Mouse (Mus musculus) embryonic facial prominence, embryonic 13.5 days (tissue): ENCODE measurements around the gene Tgfbr2. TPM values are rescaled to one million over a fixed set of nuclear protein-coding genes. Genes with fewer than 3 reads are reported as not detected.
"Not testable (repeated sequence)": the region's sequence is repeated elsewhere in the genome, so short reads cannot be mapped to it uniquely, and the experiment has no call there.

ENCODE experiments used
- ATAC-seq: fragments of 200-750 bp; cut with Nextera tagmentation; 2 replicates; pipeline ENCODE4 v1.8.0; 2017; ENCODE audit warnings: low read depth; ENCODE audit not compliant: insufficient number of reproducible peaks, insufficient read depth, low FRiP score, low TSS enrichment
- H3K27ac ChIP-seq: fragments of 300-500 bp; sonication (generic); 2 replicates; pipeline ENCODE4 v1.5.1; 2015; ENCODE audit warnings: moderate library complexity, mild to moderate bottlenecking, inconsistent platforms
- H3K27me3 ChIP-seq: fragments of 300-500 bp; sonication (generic); 2 replicates; pipeline ENCODE4 v1.6.1; 2015; ENCODE audit warnings: mild to moderate bottlenecking, inconsistent platforms
- H3K36me3 ChIP-seq: fragments of 300-500 bp; sonication (generic); 2 replicates; pipeline ENCODE4 v1.6.1; 2015; ENCODE audit warnings: mild to moderate bottlenecking, inconsistent platforms
- H3K4me1 ChIP-seq: fragments of 300-500 bp; sonication (generic); 2 replicates; pipeline ENCODE4 v1.6.1; 2015; ENCODE audit warnings: inconsistent platforms
- H3K4me2 ChIP-seq: fragments of 300-500 bp; sonication (generic); 2 replicates; pipeline ENCODE4 v1.6.1; 2015; ENCODE audit warnings: moderate library complexity, mild to moderate bottlenecking, inconsistent platforms
- H3K4me3 ChIP-seq: fragments of 300-500 bp; sonication (generic); 2 replicates; pipeline ENCODE4 v1.5.1; 2015; ENCODE audit warnings: mild to moderate bottlenecking, inconsistent platforms
- H3K9ac ChIP-seq: fragments of 300-500 bp; sonication (generic); 2 replicates; pipeline ENCODE4 v1.6.1; 2015; ENCODE audit warnings: mild to moderate bottlenecking, inconsistent platforms
- H3K9me3 ChIP-seq: fragments of 300-500 bp; sonication (generic); 2 replicates; pipeline ENCODE4 v1.6.1; 2016; ENCODE audit warnings: inconsistent platforms
- WGBS: fragments of 180-500 bp; shearing (Covaris S2); methylation state at CpG from one replicate; pipeline ENCODE4 v1.1.7; 2015; ENCODE audit warnings: mixed read lengths; 5-methylcytosine and 5-hydroxymethylcytosine counted together
- polyA plus RNA-seq: library from polyadenylated mRNA; unstranded; fragments of >200 nt; fragmentation: Nextera tagmentation; extraction: Ambion mirVana; gene quantifications from 2 replicates; pipeline ENCODE4 v1.2.1, GENCODE M21; 2015

The Tgfbr2 gene
- polyA plus RNA-seq, 1 experiment from 2014 or later: 27.0 TPM

- 93% methylated on average over 4 of the region's 4 CpGs for WGBS
- H3K4me2 ChIP-seq: no peak overlapping the region
- 0 out of 2 replicates have a peak, but pooled peaks cover 4% of the 10 kb centered on the region for H3K4me1 ChIP-seq
- no peak overlapping the region for H3K27ac ChIP-seq
- ATAC-seq: no peak
- H3K4me3 ChIP-seq: no peak overlapping the region
- H3K9ac ChIP-seq: no peak overlapping the region
- H3K27me3 ChIP-seq: no peaks in the 10 kb centered on the region
- no peaks in the 10 kb centered on the region for H3K9me3 ChIP-seq
- H3K36me3 ChIP-seq: no peaks in the 10 kb centered on the region
These were observed 116.7 kb downstream of the Tgfbr2 start for GRCm38 (mm10) chr9:116058475-116058874.

- Histone ChIP-seq H3K4me3 (no peak overlapping the region), H3K9me3 (no peaks in the 10 kb centered on the region), H3K27me3 (no peaks in the 10 kb centered on the region), H3K4me1 (no peaks in the 10 kb centered on the region), H3K9ac (no peak overlapping the region), H3K4me2 (no peak overlapping the region), H3K36me3 (no peaks in the 10 kb centered on the region), H3K27ac (no peak overlapping the region)
- 77% methylated on average over 8 of the region's 8 CpGs for WGBS
- ATAC-seq: no peak
These were observed 121.2 kb downstream of the Tgfbr2 start for GRCm38 (mm10) chr9:116053976-116054375.

GRCm38 (mm10) chr9:116049985-116050384 lies 125.2 kb downstream of the Tgfbr2 start:
- Histone ChIP-seq H3K4me3 (no peak overlapping the region), H3K27me3 (no peaks in the 10 kb centered on the region), H3K4me1 (no peaks in the 10 kb centered on the region), H3K27ac (no peak overlapping the region), H3K4me2 (no peak overlapping the region), H3K9ac (no peak overlapping the region), H3K36me3 (no peaks in the 10 kb centered on the region), H3K9me3 (no peaks in the 10 kb centered on the region)
- ATAC-seq: no peak
- WGBS: 84% methylated on average over 1 of the region's 1 CpGs

- H3K9ac ChIP-seq: no peak overlapping the region
- H3K27ac ChIP-seq: no peak overlapping the region
- H3K9me3 ChIP-seq: no peaks in the 10 kb centered on the region
- WGBS: 15% methylated on average over 3 of the region's 3 CpGs
- no peak for ATAC-seq
- no peaks in the 10 kb centered on the region for H3K36me3 ChIP-seq
- no peak overlapping the region for H3K4me2 ChIP-seq
- H3K4me3 ChIP-seq: no peak overlapping the region
- H3K4me1 ChIP-seq: 0 out of 2 replicates have a peak, but pooled peaks cover 3% of the 10 kb centered on the region
- peaks cover 2% of the 10 kb centered on the region; the same call in 1 of the 2 replicates for H3K27me3 ChIP-seq
These were observed 133.4 kb downstream of the Tgfbr2 start for GRCm38 (mm10) chr9:116041787-116042186.

GRCm38 (mm10) chr9:116041369-116041768 lies 133.8 kb downstream of the Tgfbr2 start:
- Histone ChIP-seq H3K27ac (no peak overlapping the region), H3K4me2 (no peak overlapping the region), H3K9me3 (no peaks in the 10 kb centered on the region), H3K36me3 (no peaks in the 10 kb centered on the region), H3K9ac (no peak overlapping the region), H3K4me3 (no peak overlapping the region), H3K27me3 (peaks cover 2% of the 10 kb centered on the region; the same call in 1 of the 2 replicates), H3K4me1 (0 out of 2 replicates have a peak, but pooled peaks cover 3% of the 10 kb centered on the region)
- ATAC-seq: no peak
- 73% methylated on average over 4 of the region's 4 CpGs for WGBS

GRCm38 (mm10) chr9:116040852-116041251 lies 134.3 kb downstream of the Tgfbr2 start:
- not testable (repeated sequence) for H3K4me1 ChIP-seq, H3K36me3 ChIP-seq, H3K9me3 ChIP-seq, H3K4me2 ChIP-seq, H3K27ac ChIP-seq, H3K9ac ChIP-seq, H3K4me3 ChIP-seq, ATAC-seq, H3K27me3 ChIP-seq
- 93% methylated on average over 14 of the region's 14 CpGs for WGBS

GRCm38 (mm10) chr9:116039981-116040380 lies 135.2 kb downstream of the Tgfbr2 start:
- ATAC-seq: no peak
- Histone ChIP-seq H3K36me3 (no peaks in the 10 kb centered on the region), H3K9me3 (no peaks in the 10 kb centered on the region), H3K9ac (no peak overlapping the region), H3K27ac (no peak overlapping the region), H3K4me1 (0 out of 2 replicates have a peak, but pooled peaks cover 3% of the 10 kb centered on the region), H3K27me3 (peaks cover 2% of the 10 kb centered on the region; the same call in 1 of the 2 replicates), H3K4me3 (no peak overlapping the region), H3K4me2 (no peak overlapping the region)
- 83% methylated on average over 4 of the region's 4 CpGs for WGBS

GRCm38 (mm10) chr9:116038275-116038674 lies 136.9 kb downstream of the Tgfbr2 start:
- WGBS: 71% methylated on average over 6 of the region's 6 CpGs

More at GRCm38 (mm10) chr9:116038275-116038674, 136.9 kb downstream of the Tgfbr2 start:
- Histone ChIP-seq H3K9ac (no peak overlapping the region), H3K4me2 (no peak overlapping the region), H3K27me3 (no peaks in the 10 kb centered on the region), H3K4me3 (no peak overlapping the region), H3K4me1 (0 out of 2 replicates have a peak, but pooled peaks cover 3% of the 10 kb centered on the region), H3K36me3 (no peaks in the 10 kb centered on the region), H3K27ac (no peak overlapping the region), H3K9me3 (no peaks in the 10 kb centered on the region)
- no peak; the same call in 1 of the 2 replicates for ATAC-seq
